Mouse (Mus musculus) spleen, postnatal 10 days (tissue): ENCODE results near the gene Pih1d1.
"Not testable (repeated sequence)": the region's sequence is repeated elsewhere in the genome, so short reads cannot be mapped to it uniquely, and the experiment has no call there.

Experiments used
- DNase-seq, 2 experiments: peaks; one replicate each; pipeline ENCODE4 v3.0.0; 2021 to 2022; ENCODE audit warnings: low spot score in 2 of 2

The Pih1d1 gene

DNA sequence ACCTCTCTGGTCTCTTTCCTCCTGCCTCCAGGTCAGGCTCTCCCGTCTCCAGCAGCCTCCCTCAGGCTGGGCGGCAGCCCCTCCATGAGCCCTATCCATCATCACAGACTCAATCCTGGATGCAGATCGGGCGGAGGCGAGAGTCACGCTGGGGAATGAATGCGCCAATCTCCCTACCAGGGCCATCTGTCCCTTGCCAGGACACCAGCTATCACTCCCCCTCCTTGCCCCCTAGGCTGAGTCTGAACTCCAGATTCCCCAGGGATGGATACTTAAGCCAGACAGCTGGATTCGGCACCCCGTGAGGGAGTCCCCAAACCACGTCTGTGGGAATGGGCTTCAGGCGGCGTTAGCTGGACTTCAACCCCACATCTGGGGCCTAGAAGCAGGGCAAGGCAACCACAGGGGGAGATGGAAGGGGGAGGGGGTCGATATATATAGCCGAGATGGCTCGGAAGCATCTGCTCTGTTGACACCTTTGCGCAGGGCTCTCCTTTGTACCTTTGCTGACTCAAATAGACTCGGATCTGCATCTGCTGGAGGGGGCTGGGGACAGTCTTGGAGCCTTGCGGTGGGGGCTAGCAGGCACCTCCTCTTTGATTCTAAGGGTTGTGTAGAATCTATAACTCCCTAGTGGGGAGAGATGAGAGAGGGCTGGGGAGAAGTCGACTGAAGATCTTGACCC is 13.8 kb downstream of the Pih1d1 start:
- no peak for DNase-seq

DNA sequence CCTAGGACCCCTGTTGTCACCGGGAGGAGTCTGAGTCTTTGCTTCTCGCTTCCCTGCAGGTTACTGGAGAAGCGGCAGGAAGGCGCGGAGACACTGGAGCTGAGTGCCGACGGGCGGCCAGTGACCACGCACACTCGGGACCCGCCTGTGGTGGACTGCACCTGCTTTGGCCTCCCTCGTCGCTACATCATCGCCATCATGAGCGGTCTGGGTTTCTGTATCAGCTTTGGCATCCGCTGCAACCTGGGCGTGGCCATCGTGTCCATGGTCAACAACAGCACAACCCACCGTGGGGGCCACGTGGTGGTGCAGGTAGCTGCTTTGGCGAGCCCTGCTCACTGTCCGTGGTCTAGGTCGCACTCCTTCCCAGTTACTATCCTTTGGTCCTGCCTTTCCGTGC is 14.6 kb downstream of the Pih1d1 start:
- no peak for DNase-seq

DNA sequence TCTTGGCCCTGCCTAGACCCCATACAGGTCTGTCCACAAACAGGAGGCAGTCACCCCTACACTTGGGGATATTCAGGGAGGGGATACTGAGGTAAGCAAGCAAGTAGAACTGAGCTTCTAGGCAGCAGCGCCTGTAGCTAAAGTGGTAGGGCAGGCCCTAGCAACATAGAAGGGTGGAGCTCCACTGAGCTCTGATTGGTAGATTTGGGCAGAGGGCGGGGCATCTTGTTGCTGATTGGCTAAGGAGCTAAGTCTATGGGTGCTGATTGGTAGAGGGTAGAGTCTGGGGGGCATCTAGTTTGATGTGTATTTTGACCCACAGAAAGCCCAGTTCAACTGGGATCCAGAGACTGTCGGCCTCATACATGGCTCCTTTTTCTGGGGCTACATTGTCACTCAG is 15.4 kb downstream of the Pih1d1 start:
- no peak for DNase-seq

DNA sequence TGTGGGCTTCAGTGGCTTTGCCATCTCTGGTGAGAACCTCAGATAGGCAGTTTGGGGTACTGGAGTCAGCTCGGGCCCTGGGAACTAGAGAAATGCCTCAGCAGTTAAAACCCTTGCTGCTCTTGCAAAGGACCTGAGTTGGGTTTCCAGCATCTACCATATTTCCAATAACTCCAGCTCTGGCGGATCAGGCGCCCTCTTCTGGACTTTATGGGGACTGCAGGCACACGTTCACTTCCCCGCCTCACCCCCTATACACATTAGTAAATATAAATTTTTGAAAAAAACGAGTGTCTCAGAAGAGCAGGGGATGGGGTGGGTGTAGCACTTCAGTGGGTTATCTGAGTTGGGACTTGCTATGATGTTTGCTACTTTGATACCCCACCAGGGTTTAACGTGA is 18.9 kb downstream of the Pih1d1 start:
- DNase-seq = peak; percentile 43 to 72

DNA sequence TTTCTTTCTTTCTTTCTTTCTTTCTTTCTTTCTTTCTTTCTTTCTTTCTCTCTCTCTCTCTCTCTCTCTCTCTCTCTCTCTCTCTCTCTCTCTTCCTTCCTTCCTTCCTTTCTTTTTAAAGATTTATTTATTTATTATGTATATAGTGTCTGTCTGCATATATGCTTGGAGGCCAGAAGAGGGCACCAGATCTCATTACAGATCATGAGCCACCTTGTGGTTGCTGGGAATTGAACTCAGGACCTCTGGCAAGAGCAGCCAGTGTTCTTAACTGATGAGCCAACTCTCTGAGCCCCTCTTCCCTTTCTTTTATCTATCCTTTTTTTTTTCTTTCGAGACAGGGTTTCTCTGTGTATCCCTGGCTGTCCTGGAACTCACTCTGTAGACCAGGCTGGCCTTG is 19.7 kb downstream of the Pih1d1 start:
- not testable (repeated sequence) for DNase-seq

DNA sequence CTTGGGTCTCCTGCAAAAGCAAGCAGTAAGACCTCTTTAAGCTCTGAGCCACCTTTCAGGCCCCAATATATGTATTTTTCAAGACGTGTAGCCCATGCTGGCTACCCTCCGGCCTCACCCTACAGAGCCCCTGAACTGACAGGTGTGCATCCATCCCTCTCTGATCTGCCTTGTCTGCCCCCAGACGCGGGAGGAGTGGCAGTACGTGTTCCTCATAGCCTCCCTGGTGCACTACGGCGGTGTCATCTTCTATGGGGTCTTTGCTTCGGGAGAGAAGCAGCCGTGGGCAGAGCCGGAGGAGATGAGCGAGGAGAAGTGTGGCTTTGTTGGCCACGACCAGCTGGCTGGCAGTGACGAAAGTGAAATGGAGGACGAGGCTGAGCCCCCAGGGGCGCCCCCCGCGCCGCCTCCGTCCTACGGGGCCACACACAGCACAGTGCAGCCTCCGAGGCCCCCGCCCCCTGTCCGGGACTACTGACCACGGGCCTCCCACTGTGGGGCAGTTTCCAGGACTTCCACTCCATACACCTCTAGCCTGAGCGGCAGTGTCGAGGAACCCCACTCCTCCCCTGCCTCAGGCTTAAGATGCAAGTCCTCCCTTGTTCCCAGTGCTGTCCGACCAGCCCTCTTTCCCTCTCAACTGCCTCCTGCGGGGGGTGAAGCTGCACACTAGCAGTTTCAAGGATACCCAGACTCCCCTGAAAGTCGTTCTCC is 20.6 kb downstream of the Pih1d1 start:
- no peak for DNase-seq

DNA sequence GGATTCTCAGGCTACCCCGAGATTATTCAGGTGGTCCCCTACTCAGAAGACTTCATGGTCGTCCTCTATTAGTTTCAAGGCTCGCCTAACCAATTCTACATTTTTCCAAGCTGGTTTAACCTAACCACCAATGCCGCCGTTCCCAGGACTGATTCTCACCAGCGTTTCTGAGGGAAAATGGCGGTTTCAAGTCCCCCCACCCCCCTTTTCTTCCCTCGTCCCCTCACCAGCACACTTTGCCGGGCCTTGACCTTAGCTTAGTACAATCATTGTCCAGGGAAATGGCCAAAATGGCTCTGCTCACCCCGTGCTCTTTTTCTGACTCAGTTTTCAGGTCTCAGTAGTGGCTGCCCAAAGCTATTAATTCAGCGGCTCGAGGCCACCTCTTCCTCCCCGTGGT is 21.3 kb downstream of the Pih1d1 start:
- no peak for DNase-seq

DNA sequence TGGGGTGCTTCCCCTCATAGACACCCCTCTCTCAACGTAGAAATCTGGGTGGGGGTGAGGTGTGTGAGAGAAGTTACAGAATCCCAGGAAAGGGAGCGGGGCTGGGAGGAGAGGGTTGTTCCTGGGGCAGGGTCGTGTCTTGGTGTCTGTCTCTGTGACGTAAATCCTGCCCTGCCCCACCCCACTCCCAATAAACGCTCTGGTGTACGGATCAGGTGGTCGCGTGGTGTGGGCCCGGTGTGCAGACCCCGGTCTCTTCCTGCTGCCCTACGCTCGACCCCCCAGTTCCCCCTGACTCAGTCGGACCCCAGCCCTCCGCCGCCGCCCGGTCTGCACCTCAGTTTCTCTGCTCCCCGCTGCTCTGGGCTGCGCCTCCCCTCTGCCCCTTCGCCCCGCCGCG is 21.8 kb downstream of the Pih1d1 start:
- no peak for DNase-seq

DNA sequence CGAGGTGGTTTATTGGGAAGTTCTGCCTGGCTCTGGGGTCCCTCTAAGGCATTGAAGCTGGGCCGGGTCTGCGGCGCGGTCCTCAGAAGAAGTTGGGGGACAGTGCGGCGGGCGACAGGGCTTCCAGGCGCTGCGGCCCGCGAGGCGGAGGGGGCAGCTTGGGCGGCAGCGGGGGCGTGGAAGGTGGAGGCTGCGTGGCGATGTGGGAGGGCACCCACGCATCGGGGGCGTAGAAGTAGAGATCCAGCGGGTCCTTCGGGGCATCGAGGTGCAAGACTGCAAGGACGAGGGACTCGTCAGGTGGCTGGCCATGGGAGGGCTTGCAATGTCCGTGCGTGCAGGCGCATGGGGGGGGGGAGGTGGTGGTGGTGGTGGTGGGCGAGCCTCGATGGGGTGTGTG is 22.3 kb downstream of the Pih1d1 start:
- DNase-seq = no peak

DNA sequence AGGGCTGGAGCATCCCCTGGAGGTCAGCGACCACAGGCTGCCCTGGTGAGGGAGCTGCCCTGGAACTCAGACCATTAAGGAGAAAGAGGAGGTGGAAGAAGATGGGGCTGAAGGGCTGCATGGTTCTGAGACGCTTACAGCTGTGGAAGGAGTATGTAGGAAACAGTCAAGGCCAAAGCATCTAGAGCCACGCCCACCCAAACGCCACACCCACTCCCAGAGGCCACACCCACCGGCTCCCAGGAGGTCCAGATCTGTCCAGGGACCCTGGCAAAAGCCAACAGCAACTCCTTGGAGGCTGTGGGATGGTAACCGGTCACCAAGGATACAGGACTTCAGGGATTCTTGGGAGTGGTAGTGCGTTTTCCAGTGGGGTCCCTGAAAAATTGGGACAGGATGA is 24.4 kb downstream of the Pih1d1 start:
- peak in 1 of 2 experiments; percentile 48 for DNase-seq

DNA sequence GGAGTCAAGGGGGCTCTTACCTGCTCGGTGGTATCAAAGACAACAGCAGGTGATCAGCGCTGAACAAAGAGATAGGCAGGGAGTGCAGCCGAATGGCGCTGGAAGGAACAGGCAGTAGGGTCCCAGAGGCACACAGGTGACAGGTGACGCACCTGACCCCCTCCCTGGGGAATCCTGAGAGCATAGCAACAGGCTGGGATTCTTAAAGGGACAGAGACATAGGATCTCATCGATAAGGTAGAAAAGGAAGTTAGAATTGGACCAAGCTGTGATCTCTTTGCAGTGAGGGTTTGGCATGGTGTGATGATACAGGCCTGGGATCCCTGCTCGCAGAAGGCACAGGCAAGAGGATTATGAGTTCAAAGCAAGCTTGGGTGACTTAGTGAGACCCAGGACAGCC is 25.4 kb downstream of the Pih1d1 start, which contains the start of gene Gfy:
Gfy (minus strand) TSS at position 101 of the 400 bp plus-strand sequence.
- no peak for DNase-seq

DNA sequence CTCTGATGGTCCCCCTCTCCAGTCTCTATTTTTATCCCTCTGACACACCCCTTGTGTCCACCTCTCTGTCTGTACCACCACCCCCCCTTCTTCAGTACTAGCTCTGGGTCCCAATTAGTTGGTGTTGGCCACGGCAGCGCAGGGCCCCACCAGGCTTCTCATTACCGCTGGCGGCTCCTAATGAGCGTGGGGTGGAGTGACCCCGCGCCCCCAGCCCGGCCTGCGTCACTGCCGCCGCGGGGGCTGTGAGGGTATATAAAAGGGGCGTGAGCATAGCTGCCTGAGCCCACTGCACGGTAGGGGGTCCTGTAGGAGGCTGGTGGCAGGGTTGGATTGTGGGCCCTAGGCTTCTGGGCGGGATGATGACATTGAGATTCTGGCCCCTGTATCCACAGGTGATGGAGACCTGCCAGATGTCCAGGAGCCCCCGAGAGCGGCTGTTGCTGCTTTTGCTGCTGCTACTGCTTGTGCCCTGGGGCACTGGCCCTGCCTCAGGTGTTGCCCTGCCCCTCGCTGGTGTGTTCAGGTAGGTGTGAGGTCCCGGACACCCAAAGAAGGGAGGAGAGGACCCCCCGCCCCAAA is 26.9 kb downstream of the Pih1d1 start, which contains the start of gene Pth2:
Pth2 (plus strand) TSS at position 100 of the 582 bp plus-strand sequence.
- no peak for DNase-seq

DNA sequence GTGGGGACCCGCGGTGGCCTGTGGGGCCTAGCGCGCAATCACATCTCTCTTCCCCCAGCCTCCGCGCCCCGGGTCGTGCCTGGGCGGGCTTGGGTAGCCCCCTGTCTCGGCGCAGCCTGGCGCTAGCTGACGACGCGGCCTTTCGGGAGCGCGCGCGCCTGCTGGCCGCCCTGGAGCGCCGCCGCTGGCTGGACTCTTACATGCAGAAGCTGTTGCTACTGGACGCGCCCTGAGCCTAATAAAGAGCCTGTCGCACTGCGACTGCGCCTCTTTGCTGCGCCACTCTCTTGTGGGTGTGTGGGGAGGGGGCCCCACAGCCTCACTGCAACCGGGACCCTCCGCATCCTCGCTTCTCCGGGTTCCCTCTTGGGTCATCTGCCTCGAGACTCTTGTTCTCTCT is 27.4 kb downstream of the Pih1d1 start:
- DNase-seq = peak in 1 of 2 experiments; percentile 54

DNA sequence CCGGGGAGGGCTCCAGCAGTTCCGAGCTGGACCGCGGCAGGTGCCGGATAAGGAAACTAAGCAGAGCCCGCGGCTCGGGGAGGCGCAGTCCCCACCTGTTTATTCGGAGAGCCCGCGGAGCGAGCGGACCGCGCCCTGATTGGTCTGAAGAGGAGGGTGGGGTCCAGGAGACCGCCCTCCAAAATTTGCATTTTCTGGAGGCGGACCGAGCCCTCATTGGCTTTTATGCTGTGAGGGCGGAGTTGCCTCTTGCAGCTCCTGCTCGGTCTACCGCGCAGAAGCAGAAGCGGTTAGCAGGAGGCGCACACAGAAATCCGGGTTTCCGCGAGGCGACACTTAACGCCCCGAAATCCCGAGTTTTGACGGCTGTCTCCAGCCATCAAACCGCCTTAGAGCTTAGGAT is 28.1 kb downstream of the Pih1d1 start:
- peak; percentile 65 to 90 for DNase-seq

DNA sequence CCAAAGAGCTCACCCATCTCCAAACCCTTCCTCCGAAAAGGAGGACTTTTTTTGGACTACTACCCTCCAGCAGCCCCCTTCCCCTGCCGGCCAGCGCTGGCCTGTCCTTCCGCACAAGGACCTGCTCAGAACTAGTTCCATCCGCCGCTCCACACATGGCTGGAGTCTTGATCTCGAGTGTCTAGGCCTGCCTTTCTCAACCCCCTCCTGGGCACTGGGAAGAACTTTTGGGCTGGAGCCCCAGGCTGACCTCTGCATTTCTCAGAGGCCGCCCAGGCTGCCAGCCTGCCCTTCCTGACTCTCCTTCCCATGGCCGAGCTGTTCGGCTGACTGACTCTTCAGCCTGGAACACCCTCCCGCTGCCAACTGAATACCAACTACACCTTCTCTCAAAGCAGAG is 28.5 kb downstream of the Pih1d1 start:
- no peak for DNase-seq

DNA sequence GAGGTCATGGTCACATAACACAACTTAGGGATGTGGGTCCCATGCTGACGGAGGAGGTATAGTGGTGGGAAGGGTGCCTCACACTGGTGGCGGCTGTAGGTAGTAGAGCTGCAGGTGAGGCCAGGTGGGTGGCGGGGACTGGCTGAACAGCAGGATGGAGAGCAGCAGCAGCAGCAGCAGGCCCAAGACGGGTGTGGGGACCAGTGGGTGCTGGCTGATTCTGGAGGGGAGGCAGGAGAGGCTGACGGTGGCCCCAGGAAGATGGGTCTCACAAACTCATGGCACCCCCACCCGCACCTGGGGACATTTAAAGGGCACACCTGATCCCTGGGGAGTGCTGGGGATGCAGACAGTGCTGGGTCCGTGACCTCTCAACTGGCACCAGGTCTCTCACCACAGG is 29.6 kb downstream of the Pih1d1 start:
- no peak for DNase-seq

DNA sequence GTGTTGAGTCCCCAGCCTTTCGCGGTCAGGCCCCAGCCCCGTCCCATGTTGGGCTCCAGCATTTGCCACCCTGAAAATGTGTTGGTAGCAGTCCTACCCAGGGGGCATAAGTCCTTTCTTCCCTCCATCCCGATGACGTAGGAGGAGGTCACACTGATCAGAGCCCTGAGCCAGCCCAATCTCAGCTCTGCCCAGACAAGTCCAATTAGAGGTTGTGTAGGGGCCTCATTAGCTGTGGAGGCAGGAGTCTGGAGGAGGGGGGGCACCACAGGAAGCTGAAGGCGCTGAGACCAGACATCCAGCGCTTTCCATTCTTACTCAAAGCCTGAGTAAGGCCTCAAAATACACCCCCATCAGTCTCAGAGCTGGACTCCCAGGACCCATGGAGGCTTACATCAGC is 31.8 kb downstream of the Pih1d1 start:
- no peak for DNase-seq

DNA sequence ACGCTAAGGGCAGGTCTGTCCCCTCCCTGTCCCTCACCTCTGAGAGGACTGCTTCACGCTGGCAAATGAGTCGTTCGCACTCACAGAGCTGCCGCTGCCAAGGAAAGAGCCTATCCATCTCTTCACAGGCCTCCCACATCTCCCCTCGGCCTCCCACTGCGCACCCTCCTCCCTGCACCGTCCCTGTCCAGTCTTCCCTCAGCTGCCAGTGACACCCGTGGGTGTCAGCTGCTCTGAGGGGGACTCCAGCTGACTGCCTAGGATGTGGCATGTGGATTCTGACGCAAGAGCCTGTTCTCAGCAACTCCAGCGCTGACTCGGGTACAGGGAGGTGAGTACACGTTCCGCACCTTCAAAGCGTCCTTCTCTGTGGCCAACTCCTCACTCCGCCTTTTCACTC is 35.5 kb downstream of the Pih1d1 start:
- no peak for DNase-seq

DNA sequence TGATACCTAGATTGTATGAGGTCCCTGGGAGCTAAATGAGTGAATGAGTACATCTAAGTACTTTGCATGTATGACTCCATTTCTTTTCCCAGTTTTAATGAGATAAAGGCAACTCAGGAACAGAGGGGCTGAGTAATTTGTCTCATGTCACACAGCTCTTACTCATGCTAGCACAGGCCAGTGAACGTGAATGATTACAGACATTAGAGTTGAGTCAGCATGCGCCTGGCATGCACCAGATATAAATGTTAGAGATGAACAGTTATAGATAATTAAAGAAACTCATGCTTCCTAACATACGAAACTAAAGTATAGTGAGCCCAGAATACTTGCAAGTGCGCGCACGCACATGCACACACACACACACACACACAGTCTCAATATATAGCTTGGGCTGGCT is 36.1 kb downstream of the Pih1d1 start:
- DNase-seq = no peak

DNA sequence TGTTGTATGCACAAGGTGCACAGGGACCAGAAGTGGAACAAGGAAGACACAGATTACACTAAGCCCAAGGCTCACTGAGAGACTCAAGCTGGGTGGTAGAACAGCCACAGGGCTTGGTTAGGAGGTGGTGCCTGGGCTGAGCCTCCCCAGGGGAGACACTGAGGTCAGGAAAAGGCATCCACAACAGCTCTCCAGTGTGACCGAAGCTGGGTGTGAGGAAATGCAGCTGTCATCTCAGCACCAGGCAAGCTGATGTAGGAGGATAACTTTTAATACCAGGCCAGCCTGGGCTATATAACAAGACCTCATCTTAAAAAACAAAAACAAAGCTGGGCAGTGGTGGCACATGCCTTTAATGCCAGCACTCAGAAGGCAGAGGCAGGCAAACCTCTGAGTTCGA is 37.1 kb downstream of the Pih1d1 start:
- DNase-seq = no peak

DNA sequence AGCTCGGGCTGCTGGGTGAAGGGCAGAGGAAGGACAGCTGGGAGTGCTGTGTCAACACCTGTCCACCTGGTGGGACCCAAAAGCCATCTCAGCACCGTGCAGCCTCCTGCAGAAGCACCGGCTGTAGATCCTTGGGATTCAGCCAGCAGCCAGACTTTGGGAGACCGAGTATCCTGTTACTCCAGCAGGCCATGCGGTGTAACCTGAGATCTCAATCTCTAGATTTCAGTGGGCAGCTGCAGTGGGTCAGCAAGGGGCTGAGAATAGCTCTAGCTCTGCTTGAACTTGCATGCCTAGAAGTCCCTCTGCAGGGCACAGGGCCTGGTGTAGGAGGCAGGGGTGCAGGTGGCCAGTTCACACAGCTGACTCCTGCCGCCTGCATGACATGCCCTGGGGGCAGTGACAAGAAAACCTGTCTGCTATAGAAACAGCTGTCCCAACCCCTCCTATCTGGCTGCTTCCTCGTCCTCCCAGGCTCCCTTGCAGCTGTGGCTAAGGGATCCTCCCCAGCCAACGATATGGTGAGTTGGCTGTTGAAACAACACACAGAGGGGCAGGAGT is 37.8 kb downstream of the Pih1d1 start:
- DNase-seq = no peak

DNA sequence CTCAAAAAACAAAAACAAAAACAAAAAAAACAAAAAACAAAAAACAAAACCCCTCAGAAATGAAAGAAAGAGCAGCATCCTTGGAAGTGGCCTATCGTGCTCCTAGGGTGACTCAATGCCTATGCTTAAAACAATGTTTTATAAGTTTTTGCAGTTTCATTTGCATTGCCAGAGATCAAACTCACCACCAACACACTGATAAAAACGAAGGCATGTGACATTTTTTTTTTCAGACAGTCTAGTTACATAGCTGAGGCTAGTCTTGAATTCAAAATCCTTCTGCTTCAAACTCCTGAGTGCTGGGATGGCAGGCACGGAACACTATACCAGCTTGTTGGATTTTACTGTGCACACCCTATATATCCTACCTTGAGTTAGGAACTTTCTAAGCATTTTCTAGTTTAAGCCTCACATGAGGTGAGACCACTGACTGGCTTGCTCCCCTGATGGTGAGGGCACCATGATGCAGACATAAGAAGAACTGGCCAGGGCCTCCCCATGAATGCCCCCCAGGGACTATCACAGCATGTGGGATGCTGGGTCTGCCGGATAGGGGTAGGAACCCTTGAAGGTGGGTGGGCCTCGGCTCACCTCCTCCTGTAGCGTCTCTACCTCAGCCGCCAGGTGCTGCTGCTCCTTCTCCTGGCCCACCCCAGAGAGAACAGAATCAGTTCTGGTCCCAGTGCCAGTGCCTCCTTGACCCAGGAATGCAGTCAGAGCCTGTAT is 38.6 kb downstream of the Pih1d1 start:
- DNase-seq = no peak
